Mouse (Mus musculus) ES-E14 (cell line): Measurements from ENCODE around the gene Pofut2.

ENCODE experiments used
- CHD2 ChIP-seq: IDR thresholded peaks from 2 replicates; pipeline ENCODE4 v1.6.1; 2014; ENCODE audit warnings: mild to moderate bottlenecking, low read depth, low read length, inconsistent platforms
- HCFC1 ChIP-seq: IDR thresholded peaks from 2 replicates; pipeline ENCODE4 v1.6.1; 2012; ENCODE audit warnings: low read length, inconsistent platforms, borderline replicate concordance; ENCODE audit not compliant: insufficient read depth
- MAFK ChIP-seq: IDR thresholded peaks from 2 replicates; pipeline ENCODE4 v1.6.1; 2014; ENCODE audit warnings: mild to moderate bottlenecking, low read depth, low read length, inconsistent platforms; ENCODE audit not compliant: insufficient read depth
- ZC3H11A ChIP-seq: IDR thresholded peaks from 2 replicates; pipeline ENCODE4 v1.6.1; 2012; ENCODE audit warnings: low read depth, mild to moderate bottlenecking, inconsistent platforms, low read length, borderline replicate concordance

DNA sequence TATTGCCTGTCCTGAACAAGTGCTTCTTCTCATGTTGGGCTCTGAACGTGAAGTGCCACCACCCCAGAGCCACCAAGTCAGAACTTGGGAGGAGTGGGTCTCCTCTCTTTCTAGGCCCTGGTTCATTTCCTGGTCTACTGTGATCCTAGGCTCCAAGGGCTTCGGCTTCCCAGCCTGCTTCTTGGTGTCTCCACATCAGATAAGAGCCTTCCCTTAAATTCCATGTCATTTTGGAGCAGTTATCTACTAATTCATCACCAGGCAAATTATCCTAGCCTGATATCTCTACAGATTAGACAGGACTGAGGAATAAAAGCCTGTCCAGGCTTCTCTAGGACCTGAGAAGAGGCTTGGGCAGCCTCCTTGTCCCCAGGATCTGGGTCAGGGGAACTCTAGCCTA lies 42.7 kb upstream of the Pofut2 start:
- no peak for TF ChIP-seq MAFK
- no peak for TF ChIP-seq ZC3H11A
- TF ChIP-seq HCFC1 = no peak
- TF ChIP-seq CHD2 = no peak
